Mouse (Mus musculus) right cerebral cortex, adult 18-20 months (tissue): ENCODE results near the gene Nr1d1.

Source experiments
- DNase-seq: peaks from one replicate; pipeline ENCODE4 v3.0.0; 2022; ENCODE audit warnings: mixed read lengths

Gene Nr1d1

DNA sequence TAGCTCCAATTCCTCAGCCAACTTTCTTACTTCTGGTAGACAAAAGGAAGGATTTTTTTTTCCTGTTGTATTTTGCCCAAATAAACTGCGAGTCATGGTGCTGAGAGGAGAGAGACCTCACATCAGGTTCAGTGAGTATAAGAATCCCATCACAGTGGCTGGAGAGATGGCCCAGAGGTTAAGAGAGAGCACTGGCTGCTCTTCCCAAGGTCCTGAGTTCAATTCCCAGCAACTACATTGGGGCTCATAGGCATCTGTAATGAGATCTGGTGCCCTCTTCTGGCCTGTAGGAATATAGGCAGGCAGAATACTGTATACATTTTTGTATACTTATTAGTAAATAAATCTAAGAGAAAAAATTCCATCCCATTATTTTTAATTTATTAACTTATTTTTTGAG is 12.6 kb upstream of the Nr1d1 start:
- no peak for DNase-seq

DNA sequence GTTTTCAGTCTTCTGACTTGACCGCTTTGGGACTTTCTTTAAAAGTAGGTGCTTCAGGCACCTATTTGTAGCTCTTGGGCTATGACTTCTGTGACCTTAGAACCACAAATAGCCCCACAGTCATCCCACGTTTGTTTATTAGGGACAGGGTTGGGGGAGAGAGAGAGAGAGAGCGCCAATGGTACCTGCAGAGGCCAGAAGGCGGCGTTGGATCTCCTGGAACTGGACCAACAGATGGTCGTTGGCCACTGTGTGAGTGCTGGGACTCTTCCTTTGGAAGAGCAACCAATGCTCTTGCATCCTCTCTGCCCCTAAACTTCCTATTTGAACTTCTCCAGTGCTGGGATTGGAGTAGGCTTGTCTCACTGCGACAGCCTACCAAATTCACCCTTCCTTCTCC is 12.1 kb upstream of the Nr1d1 start:
- DNase-seq, result no peak

DNA sequence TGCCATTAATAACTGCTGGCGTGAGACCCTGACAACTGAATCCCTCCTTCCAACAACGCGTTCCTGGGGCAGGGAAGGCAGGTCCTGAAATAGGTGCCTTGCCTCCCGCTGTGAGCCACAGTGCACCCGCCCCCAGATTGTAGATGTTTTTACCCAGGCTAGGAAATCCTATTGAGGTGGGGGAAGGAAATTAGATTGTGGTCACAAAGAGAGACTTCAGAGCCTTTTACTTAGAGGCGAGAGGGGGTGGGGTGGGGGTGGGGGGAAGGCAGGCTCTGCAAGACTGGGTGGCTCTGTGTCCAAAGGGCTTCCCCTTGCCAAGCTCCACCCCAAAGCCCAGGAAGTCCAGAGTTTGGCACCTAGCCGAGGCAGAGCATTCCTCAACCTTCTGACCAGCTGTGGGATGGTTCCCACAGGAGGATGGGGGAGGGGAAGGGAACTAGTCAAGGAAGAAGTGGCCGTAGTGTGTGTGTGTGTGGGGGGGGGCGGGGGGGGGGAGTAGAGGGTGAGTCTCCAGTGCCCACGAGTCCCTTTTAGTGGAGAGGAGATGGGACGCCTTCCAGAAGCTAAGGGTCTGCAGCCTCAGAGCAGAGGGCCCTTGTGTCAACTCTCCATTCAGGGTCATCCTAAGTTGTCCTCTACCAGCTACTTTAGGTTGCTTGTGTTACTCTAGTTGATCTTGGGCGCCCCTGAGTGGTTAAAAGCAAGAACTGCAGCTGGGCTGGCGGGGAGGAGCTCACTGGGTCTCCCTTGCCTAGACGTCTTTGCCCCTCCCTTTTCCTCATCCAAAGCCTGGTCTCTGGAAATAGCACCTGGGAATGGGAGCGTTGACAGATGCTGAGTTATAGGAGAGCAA is 11.5 kb upstream of the Nr1d1 start:
- peak; percentile 95 for DNase-seq

DNA sequence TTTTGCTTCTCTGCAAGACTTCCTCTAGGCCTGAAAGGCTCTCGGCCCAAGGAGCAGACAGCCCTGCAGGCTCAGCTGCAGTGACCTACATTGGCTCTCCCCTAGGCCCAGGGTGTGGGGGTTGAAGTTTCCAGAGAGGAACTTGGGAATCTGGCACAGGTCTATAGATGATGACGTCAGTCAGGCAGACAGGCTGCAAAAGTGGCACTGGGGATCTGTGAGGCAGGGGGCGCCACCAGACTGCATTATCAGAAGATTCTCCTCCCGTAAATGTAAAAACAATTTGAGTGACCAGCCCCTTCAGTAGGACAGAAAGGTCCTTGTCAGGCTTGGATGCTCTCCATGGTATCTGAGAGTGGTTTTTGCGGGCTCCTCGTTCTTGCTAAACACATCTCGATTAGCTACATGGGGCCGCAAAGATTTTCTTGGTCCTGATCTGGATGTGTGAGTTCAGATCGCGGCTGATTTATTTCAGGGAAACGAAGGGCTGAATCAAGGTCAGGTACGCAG is 10.7 kb upstream of the Nr1d1 start:
- DNase-seq, result peak; percentile 88

DNA sequence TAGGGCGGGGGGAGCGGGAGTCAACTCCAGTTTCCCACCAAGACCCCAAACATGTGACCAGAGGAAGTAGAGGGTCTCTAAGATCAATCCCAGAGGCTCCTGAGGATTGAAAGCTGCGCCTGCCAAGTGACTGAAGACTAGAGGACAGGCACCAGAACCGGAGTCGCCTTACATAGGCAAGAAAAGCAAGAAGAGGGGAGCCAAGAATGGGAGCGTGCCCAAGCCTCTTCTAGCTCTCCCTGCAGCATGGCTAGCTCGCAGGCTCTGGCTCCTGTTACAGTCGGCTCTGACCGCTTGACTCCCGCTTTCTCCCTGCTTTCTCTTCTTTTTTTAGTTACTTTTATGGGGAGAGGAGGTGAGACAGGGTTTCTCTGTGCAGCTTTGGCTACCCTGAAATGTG is 10.1 kb upstream of the Nr1d1 start:
- DNase-seq, result no peak

DNA sequence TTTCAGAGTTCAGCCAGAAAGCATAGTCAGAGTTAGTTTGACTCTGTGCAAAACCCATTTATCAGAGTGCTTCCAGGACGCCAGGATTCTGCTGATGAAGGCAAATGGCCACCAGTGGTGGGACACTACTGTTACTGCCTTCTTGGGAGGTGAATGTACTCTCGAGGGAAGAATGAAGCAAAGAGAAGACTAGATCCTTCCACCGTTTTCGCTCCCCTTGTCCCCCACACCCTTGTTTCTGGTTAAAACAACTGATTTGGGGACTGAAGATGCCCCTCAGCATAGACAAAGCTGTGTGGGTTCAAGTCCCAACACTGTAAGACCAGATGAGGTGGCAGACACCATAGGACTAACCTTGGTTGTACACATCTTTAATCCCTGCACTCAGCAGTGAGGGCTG is 9.0 kb upstream of the Nr1d1 start:
- no peak for DNase-seq

DNA sequence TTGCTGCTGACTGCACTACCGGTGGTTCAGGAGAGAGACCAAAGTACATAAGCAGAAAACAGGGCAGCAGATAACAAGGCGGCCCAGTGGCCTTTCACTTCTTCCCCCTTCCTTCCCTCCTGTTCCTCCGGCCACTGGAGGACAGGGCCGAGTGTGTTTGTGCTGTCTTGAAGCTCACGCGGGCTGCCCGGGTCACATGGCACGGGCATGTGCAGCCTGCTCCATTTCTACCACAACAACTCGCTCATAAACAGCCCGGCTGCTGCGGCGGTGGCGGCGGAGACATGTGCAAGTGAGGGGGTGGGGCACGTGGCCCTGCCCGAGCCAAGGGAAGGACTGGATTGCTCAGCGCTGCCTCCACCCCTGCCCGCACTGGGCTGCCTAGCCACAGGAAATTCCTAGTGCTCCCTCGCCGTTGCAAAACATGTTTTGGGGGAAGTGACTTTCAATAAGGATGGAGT is 8.1 kb upstream of the Nr1d1 start:
- DNase-seq, result peak; percentile 98

DNA sequence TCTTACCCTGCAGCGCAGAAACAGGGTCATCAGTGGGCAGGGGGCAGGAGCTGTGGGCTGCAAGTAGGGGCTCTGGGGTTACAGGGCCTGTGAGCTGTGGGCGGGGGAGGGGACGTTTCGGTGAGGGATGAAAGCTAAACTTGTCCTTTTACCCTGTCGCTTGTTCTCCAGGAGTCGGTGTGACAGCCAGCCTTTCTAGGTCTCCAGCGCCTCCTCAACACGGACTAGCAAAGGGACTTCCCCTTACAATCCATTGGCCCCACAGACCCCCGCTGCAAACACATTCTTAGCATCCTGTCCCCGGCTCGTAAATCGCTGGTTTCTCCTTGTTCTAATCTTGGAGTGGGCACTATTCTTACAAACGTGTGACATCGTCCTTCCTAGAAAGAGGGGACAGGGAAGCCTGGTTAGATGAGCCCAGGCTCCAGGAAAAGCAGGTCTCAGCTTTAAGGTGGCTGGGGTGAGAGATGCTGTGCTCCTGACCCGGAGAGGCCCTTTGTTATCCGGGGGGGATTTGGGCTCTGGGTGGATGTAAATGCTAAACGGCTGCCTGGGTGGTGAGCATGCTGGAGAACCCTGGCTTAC is 7.6 kb upstream of the Nr1d1 start:
- peak; percentile 38 for DNase-seq

DNA sequence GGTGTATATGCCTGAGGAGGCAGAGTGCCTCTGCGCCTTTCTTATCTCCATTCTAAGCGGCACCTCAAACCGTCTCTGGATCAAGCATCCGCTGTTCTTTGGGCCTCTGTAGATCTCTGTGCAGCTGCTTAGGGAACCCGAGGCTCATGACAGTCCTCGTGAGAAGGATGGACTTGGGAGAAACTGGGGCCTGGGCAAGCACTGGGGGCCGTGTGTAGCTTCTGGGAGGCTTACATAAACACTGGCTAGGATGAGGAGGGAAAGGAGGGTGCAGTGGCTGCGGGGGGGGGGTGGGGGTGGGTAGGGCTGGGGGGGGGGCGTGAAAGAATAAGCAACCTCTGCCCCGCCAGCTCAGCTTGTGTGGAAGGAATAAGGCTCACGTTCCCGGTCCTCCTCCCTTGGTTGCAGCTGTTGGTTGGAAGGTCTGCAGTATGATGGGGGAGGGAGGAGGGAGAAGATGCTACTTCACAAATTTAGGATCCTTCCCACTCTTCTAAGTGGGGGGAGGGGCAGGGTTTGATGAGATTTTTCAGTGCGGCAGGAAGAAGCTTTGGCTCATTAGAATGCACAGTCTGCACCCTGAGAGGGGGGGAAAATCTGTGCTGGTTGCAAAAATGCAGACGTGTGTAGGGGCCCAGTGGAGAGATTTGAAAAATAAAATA is 6.8 kb upstream of the Nr1d1 start:
- DNase-seq, result peak; percentile 90

DNA sequence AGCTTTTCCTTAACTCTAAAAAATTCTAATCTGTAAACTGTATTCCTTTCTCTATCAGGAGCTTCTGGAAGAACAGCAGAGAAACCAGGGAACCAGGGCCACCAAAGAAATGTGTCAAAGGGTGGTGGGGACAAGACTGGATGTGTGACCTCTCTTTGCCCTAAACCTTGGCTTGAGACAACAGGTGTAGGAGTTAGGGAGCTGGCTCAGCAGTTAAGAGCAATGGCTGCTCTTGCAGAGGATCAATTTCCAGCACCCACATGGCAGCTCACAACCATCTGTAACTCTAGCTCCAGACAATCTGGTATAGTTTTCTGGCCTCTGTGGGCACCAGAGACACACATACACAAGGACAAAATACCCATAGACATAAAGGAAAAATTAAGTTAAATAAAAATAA is 2.8 kb upstream of the Nr1d1 start:
- DNase-seq, result no peak

DNA sequence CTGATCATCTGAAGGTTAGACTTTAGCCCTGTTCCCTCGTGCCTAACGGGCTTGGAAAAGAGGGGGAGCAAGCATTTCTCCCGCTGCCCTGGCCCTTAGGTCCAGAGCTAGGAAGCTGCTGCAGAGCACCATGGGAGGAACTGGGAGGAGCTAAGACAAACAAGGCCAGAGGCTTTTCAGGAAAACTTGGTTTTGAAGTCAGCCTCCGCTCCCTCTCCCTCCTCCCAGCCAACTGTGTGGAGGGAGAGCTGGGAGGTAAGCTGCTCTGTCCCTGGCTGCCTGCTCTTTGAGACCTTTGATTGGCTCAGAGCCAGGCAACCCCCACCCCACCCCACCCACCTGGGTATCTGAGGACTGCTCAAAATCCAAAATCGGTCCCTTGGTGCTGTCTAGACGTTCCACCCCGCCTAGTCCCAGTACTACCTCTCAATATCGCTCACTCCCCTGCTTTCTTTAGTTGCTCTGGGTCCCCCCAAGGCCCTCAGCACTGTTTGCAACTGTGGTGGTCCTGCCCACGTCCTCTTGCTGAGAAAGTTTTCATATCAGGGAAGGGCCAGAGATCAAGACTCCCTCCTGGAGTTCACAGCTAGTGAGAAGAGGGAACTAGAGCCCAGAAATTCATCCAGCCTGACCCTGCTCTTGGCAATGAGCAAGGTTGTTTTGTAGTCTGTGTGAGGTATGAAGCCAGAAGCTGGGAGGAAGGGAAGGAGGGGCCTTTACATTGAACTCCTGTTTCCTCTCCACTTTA is 1.9 kb upstream of the Nr1d1 start:
- DNase-seq, result no peak

DNA sequence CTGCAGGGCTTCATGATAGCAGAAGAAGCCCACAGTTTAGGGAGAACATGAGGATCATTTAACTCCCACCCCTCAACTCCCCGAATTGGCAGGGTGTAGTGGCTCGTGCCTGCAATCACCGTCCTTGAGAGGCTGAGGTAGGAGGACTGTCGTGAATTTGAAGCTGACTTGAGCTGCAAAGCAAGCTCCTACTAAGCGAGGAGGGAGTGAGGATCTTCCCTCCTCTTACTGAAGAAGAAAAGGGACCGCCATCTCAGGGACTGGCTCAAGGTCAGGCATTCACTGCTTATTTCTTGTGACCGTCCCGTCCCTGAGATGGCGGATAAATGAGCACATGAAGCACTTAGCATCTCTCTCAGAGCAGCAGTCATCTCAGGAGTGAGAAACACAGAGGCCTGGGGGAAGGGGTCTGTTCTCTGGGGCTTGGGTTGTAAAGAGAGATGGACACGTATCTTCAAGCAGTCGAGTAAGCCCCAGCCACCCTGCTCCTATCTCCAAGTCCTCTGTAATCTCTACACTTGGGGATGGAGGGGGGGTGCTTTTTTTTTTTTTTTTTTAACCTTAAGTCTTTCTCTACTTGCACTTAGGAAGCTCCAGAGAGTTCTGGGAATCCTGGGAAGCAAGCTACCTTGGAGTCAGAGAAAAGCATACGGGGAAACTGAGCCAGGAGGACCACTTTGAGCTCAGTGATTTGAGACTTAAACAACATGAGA is 1.1 kb upstream of the Nr1d1 start:
- no peak for DNase-seq

DNA sequence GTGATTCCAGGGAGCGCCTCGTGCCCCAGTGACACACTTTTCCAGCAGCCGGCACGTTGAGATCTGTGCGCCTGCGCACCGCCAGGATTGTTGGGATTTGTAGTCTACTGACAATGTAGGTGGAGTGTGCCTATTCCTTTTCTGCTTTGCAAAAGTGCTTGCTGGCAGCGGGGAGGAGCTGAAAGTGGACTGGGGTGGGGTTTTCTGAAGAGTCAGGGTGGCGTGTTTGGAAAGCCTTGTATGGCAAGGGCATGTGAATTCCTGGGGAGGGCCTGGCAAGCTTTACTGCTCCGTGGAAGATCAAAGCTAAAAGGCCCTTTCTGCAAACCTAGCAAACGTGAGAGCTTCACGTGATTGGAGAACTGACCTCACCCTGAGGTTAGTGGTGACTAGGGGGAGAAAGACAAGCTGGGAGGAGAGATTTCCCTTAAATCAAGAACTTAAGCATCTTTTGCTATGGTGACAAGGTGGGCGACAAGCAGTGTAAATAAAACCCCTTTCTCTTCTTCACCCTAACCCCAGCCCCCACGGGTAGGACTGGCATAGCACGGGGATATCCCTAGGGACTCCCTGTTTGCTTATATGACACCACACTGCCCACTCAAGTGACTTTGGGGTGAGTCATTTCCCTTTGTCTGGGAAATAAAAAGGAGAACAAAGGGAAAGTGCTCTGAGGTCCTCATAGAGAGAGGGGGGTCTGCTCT is 367 bp upstream of the Nr1d1 start:
- DNase-seq, result peak; percentile 100

DNA sequence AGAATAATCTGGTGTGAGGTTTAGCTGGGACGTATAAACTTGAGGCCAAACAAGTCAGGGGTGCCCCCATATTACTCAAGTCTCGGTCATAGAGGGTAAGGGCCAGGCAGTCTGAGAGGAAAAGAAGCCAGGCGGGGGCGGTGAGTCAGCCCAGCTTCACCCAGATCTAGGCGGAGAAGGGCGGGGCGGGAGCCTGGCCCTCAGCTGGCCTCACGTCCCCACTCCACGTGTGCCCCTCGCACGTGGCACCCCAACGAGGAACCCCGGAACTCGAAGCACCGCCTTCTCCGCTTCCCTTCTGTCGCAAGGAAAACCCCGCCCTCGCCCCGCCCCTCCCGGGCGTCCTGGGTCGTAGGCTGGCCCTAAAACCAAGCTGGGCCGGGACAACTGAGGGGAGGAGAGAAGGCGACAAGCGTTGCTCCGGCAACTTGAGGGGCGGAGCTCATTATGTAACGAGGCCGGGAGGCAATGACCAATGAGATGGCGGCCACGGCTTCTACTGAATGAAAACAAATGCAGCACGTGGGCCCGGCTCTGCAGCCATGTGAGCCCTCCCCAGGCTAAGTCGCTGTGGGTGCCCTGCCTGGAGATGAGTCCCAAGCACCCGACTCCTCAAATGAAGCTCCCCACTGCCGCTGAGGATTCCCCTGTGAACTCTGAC is 1.4 kb downstream of the Nr1d1 start:
- peak; percentile 100 for DNase-seq

DNA sequence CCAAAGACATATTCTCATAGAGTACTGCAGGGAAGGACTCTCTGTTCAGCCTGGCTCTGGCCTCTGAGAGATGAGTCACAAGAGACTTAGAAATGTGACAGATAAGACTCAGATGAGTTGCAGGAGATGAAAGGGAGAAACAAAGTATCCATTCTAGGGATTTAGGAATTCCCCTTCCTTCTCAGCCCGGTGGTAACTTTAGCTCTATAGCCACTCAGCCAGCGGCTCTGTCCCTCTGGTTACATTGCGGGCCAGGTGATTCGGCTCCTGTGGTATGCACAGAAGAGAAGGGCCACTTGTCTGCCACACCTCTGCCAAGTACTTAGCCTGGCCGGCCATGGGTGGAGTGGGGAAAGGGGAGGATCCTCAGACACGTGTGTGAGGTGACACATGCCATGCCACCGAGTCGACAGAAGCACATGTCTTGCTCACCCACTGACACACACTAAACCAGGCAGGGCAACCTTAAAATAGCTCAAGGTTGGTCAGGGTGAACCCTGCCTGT is 2.4 kb downstream of the Nr1d1 start:
- DNase-seq, result peak; percentile 41

DNA sequence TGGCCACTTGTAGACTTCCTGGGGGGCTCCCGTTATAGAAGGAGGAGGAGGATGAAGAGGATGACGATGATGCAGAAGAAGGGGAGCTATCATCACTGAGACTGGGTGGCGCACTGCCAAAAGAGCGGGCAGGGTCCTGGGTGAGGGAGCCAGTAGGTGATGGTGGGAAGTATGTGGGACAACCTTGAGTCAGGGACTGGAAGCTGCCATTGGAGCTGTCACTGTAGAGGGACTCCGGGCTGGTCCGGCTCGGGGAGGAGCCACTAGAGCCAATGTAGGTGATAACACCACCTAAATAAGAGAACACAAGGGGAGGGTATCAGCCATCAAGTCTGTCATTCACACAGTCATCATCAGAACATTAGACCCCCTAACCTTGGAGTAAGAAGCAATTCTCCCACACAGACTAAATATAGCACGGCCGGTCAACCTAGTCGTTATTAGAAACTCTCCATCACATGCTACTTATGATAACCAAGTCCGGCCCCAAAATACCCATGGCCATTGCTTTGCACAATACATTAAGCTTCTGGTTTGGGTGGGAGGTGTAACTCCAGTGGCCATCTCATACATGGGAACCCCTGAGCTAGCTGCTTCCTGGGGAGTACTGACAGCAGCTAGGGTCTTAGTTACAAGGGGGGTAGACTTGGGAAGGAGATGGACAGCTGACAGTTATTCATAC is 3.1 kb downstream of the Nr1d1 start:
- no peak for DNase-seq

DNA sequence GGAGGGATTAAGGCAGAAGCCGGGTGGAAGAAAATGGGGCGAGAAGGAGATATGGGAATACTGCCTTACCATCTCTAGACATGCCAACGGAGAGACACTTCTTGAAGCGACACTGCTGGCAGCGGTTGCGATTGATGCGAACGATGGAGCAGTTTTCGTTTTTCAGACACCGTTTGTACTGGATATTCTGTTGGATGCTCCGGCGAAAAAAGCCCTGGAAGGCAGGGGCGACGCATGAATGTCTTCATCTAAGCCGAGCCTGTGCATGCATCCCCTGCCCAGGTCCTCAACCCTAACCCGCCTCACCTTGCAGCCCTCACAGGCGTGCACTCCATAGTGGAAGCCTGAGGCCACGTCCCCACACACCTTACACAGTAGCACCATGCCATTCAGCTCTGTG is 4.0 kb downstream of the Nr1d1 start:
- no peak for DNase-seq

DNA sequence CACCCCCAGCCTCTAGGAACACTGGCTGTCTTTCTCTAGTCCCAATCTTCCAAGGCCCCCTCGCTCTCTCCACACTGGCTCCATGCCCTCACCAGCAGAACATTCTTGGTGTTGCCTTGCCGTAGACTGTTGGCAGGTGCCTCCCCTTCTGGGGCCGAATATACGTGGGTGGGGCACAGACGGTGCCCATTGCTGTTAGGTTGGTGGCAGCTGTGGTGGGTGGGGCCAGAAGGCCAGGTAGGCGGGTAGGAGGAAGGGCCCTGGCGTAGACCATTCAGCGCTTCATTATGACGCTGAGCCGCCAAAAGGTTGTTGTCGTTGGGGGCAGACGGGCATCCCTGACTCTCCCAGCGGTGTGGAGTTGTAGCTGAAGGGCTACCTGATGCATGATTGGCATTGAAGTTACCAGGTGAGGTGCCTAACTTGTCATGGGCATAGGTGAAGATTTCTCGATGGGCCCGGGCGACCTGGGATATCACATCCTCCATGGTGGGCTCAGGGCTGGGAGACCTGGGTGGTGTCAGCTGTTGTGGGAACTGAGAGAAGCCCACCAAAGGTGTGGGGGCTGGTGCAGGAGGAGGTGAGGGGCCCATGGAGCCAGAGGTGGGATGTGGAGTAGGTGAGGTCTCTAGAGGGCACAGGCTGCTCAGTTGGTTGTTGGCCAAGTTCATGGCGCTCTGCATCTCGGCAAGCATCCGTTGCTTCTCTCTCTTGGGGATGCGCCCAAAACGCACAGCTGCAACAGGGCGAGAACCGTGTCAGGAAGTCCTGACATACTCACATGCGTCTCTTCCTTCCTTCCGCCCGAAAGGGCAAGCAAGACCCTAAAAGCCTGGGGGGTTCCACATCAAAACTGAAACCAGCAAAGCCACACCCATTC is 4.8 kb downstream of the Nr1d1 start:
- DNase-seq, result peak; percentile 85
